Mouse (Mus musculus) embryonic facial prominence, embryonic 11.5 days (tissue): ENCODE measurements around the gene Lrrc71. TPM values are rescaled to one million over a fixed set of nuclear protein-coding genes. Genes with fewer than 3 reads are reported as not detected.

Experiments
- ATAC-seq: fragments of 200-750 bp; cut with Nextera tagmentation; replicated peaks from 2 replicates; pipeline ENCODE4 v1.8.0; 2017; ENCODE audit warnings: low read depth; ENCODE audit not compliant: insufficient number of reproducible peaks, low FRiP score, low TSS enrichment
- DNase-seq: peaks from one replicate; pipeline ENCODE4 v3.0.0-alpha.2; 2015; ENCODE audit warnings: low spot score
- H3K27ac ChIP-seq: fragments of 300-500 bp; sonication (generic); replicated peaks from 2 replicates; pipeline ENCODE4 v1.5.1; 2014; ENCODE audit warnings: mild to moderate bottlenecking, low read depth, low read length, control low read depth
- H3K27me3 ChIP-seq: fragments of 300-500 bp; sonication (generic); 2 replicates; pipeline ENCODE4 v1.6.1; 2014; ENCODE audit warnings: mild to moderate bottlenecking, low read length, moderate library complexity, mixed read lengths; ENCODE audit not compliant: control insufficient read depth, insufficient read depth
- H3K36me3 ChIP-seq: fragments of 300-500 bp; sonication (generic); replicated peaks from 2 replicates; pipeline ENCODE4 v1.6.1; 2014; ENCODE audit warnings: low read depth, mild to moderate bottlenecking, low read length, moderate library complexity, mixed read lengths; ENCODE audit not compliant: control insufficient read depth, insufficient read depth
- H3K4me1 ChIP-seq: fragments of 300-500 bp; sonication (generic); 2 replicates; pipeline ENCODE4 v1.6.1; 2014; ENCODE audit warnings: low read length, mixed read lengths; ENCODE audit not compliant: control insufficient read depth, insufficient read depth
- H3K4me2 ChIP-seq: fragments of 300-500 bp; sonication (generic); 2 replicates; pipeline ENCODE4 v1.6.1; 2014; ENCODE audit warnings: low read depth, mild to moderate bottlenecking, control low read depth, low read length, moderate library complexity
- H3K4me3 ChIP-seq: fragments of 300-500 bp; sonication (generic); 2 replicates; pipeline ENCODE4 v1.5.1; 2014; ENCODE audit warnings: low read depth, low read length, control low read depth
- H3K9ac ChIP-seq: fragments of 300-500 bp; sonication (generic); replicated peaks from 2 replicates; pipeline ENCODE4 v1.6.1; 2014; ENCODE audit warnings: mild to moderate bottlenecking, control low read depth, low read length
- H3K9me3 ChIP-seq: fragments of 300-500 bp; sonication (generic); replicated peaks from 2 replicates; pipeline ENCODE4 v1.6.1; 2016; ENCODE audit warnings: mild to moderate bottlenecking, low read length, inconsistent platforms, mixed read lengths; ENCODE audit not compliant: control insufficient read depth
- WGBS: fragments of 180-500 bp; shearing (Covaris S2); extraction: QIAGEN DNeasy Blood & Tissue Kit; methylation state at CpG from one replicate; pipeline ENCODE4 v1.1.7; 2014; 5-methylcytosine and 5-hydroxymethylcytosine counted together
- polyA plus RNA-seq: library from polyadenylated mRNA; unstranded; fragments of >200 nt; fragmentation: Nextera tagmentation; extraction: Ambion mirVana; gene quantifications from 2 replicates; pipeline ENCODE4 v1.2.1, GENCODE M21; 2014

Gene Lrrc71
- polyA plus RNA-seq, 1 experiment from 2014 or later = not detected

DNA sequence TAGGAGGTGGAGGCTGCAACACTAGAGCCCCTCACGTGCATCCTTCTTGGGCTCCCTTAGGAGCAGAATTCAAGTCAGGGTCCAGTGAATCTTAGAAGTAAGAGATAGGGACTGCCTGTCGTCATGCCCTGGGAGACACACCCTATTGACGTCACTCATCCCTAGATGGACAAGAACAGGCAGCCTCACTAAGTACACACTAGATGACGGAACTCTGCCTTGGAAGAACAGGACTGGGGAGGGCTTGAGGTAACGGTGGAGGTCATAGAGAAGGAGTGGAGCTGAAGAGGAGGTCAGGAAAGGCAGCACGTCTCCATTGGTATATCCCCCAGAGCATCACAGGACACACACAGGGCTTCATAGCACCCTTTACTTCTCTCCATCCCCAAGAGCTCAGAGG, 19.7 kb downstream of the Lrrc71 start:
- Histone ChIP-seq H3K9me3 (no peaks in the 10 kb centered on the region), H3K9ac (no peak overlapping the region), H3K27ac (no peak overlapping the region), H3K4me1 (no peaks in the 10 kb centered on the region), H3K4me3 (no peak overlapping the region), H3K27me3 (no peaks in the 10 kb centered on the region), H3K4me2 (no peak overlapping the region), H3K36me3 (peaks cover 20% of the 10 kb centered on the region)
- ATAC-seq = no peak
- 92% methylated on average over 6 of the region's 6 CpGs for WGBS
- no peak for DNase-seq

DNA sequence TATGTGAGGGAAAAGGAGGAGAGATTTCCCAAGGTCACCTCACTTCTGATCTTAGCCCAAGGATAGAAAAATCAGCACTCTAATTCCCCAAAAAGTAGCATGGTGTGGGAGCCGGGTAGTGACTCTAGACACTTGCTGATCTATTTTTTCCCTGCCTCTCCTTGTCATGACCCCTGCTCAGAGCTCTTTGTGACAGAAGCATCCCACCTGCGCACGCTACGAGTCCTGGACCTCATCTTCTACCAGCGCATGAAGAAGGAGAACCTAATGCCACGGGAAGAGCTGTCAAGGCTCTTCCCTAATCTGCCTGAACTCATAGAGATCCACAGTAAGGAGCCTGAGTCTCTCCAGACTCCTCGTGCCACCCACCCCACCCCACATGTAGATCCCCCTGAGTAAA, 22.2 kb downstream of the Lrrc71 start:
- ATAC-seq = no peak
- peaks cover 8% of the 10 kb centered on the region for H3K36me3 ChIP-seq

DNA sequence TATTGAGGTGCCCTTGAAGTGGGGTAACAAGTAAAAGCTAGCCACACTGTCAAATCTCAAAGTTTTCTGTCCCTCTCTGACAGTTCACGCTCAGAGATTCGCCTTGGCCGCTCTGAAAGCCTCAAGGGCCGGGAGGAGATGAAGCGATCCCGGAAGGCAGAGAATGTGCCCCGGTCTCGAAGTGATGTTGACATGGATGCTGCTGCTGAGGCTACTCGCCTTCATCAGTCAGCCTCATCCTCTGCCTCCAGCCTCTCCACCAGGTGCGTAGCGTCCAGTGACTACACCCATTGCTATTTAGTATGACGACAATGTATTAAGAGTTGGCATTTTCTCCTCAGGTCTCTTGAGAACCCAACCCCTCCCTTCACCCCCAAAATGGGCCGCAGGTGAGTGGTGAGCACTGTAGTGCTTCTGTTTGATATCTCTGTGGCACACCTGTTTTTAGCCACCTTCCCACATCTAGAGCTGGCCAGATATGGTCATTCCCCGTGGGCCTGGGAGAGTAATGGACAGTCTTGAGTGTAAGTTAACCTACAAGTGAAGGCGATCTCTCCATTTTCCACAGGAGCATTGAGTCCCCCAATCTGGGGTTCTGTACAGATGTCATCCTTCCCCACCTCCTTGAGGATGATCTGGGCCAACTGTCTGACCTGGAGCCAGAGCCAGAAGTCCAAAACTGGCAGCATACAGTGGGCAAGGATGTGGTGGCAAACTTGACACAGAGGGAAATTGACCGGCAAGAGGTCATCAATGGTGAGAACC, 22.8 kb downstream of the Lrrc71 start:
- H3K4me1 ChIP-seq = no peaks in the 10 kb centered on the region
- no peak overlapping the region for H3K9ac ChIP-seq
- H3K4me3 ChIP-seq = no peak overlapping the region
- DNase-seq = no peak
- WGBS = 97% methylated on average over 16 of the region's 16 CpGs
- H3K4me2 ChIP-seq = no peak overlapping the region
- ATAC-seq = no peak
- H3K27ac ChIP-seq = no peak overlapping the region
- no peaks in the 10 kb centered on the region for H3K27me3 ChIP-seq
- no peaks in the 10 kb centered on the region for H3K9me3 ChIP-seq
- peaks cover 8% of the 10 kb centered on the region for H3K36me3 ChIP-seq

More for the DNA sequence above, 22.2 kb downstream of the Lrrc71 start:
- DNase-seq = no peak
- Histone ChIP-seq H3K4me1 (no peaks in the 10 kb centered on the region), H3K9ac (no peak overlapping the region), H3K4me2 (no peak overlapping the region), H3K9me3 (no peaks in the 10 kb centered on the region), H3K4me3 (no peak overlapping the region), H3K27ac (no peak overlapping the region), H3K27me3 (no peaks in the 10 kb centered on the region)
- WGBS = 96% methylated on average over 7 of the region's 7 CpGs

DNA sequence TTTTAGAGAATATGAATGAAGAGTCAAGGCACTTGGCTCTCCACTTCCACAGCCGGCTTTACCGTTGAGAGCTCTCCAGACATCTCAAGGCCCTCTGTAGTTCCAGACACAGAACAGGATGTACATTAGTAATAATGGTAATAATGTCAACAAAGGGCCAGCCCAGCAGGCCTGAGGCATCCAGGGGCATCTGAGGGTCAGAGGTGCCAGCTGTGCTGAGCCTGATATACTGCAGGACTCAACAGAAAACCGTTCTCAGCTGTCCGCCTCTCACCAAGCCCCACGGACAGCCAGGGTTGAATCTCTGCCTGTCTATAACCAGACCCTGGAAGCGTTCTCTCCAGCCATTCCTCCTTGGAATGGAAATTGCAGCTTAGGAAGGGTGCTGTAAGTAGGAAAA, 23.9 kb downstream of the Lrrc71 start:
- H3K9me3 ChIP-seq = no peaks in the 10 kb centered on the region
- H3K4me2 ChIP-seq = no peak overlapping the region
- no peak overlapping the region for H3K4me3 ChIP-seq
- no peak overlapping the region for H3K9ac ChIP-seq
- H3K27ac ChIP-seq = no peak overlapping the region
- ATAC-seq (no peak), DNase-seq (no peak)
- no peaks in the 10 kb centered on the region for H3K27me3 ChIP-seq
- 74% methylated on average over 6 of the region's 6 CpGs for WGBS
- H3K4me1 ChIP-seq = no peaks in the 10 kb centered on the region
- peaks cover 8% of the 10 kb centered on the region for H3K36me3 ChIP-seq

DNA sequence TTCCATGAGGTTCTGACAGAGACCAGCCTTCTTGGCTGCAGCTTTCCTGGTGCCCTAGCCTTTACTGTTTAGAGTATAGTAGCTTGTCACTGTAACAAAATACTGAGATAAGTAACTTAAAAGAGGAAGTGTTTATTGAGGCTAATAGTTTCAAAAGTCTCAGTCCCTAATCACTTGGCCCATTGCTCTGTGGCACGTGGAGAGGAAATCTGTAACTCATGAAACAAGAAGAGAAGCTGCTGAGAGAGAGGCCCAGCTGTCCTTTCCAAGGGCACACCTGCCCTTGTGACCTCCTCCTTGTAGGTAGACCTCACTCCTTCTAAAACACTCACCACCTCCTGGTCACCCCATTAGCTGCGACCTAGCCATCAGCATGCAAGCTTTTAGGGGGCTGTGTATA, 29.9 kb downstream of the Lrrc71 start:
- 69% methylated on average over 2 of the region's 2 CpGs for WGBS
- Histone ChIP-seq H3K9me3 (no peaks in the 10 kb centered on the region), H3K4me3 (no peak overlapping the region), H3K4me2 (no peak overlapping the region), H3K4me1 (no peaks in the 10 kb centered on the region), H3K27ac (no peak overlapping the region), H3K9ac (no peak overlapping the region), H3K27me3 (no peaks in the 10 kb centered on the region), H3K36me3 (peaks cover 7% of the 10 kb centered on the region)
- no peak for DNase-seq
- no peak for ATAC-seq

Other genes starting within 250 kb of the Lrrc71 start
- gene Etv3, start 223.2 kb downstream of the Lrrc71 start, polyA plus RNA-seq = 8.5 and 9.8 TPM in 2 replicates
- gene Arhgef11, start 131.1 kb downstream of the Lrrc71 start, polyA plus RNA-seq = 11.7 and 13.6 TPM in 2 replicates
- 7.4 and 8.1 TPM in 2 replicates for gene Ntrk1, start 46.5 kb upstream of the Lrrc71 start, polyA plus RNA-seq
- gene Insrr, start 48.3 kb upstream of the Lrrc71 start, polyA plus RNA-seq = 0.86 and 0.94 TPM in 2 replicates
- gene Pear1, start 75.7 kb upstream of the Lrrc71 start, polyA plus RNA-seq = 4.4 and 7.7 TPM in 2 replicates
- not detected in 2 replicates for gene Sh2d2a, start 98.1 kb upstream of the Lrrc71 start, polyA plus RNA-seq
- 21.5 and 21.7 TPM in 2 replicates for gene Prcc, start 137.0 kb upstream of the Lrrc71 start, polyA plus RNA-seq
- 269 and 289 TPM in 2 replicates for gene Hdgf, start 157.7 kb upstream of the Lrrc71 start, polyA plus RNA-seq
- gene Mrpl24, start 170.9 kb upstream of the Lrrc71 start, polyA plus RNA-seq = 73.6 and 79.3 TPM in 2 replicates
- 51.5 and 52.3 TPM in 2 replicates for gene Isg20l2, start 181.7 kb upstream of the Lrrc71 start, polyA plus RNA-seq
- 13.5 and 16.0 TPM in 2 replicates for gene Rrnad1, start 182.1 kb upstream of the Lrrc71 start, polyA plus RNA-seq
- 626 and 642 TPM in 2 replicates for gene Crabp2, start 200.0 kb upstream of the Lrrc71 start, polyA plus RNA-seq
- gene Nes, start 222.5 kb upstream of the Lrrc71 start, polyA plus RNA-seq = 15.1 and 16.2 TPM in 2 replicates